9 mouse cellular contexts compared by ENCODE assay signal in the genomic region with DNA sequence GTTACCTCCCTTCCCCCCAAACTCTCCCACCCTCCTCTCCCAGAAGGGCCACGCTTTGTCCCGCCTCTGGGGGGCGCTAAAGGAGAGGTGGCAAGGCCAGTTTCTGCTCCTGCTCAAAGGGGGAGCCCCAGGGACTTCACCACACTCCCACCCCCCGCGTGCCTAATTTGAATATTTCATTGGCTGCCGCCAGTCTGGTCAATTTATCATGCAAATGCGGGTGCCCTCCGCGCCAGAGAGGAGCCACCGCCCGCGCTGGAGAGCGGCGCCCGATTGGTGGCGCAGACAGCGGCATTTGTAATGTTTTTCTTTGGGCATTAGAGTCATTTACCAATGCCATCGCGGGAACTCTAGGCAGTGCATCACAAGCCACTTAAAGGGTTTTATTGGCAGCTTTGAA. TPM values are rescaled to one million over a fixed set of nuclear protein-coding genes. Genes with fewer than 3 reads are reported as not detected.
DNase-seq lines count a peak whose midpoint lies in the region; ATAC-seq and TF ChIP-seq lines count a peak whose summit lies in the region.
"Had no signal": no experiment of that assay in that cellular context is flagged by ENCODE, and none has a peak within 500 bp of the region (broad histone marks: within the 10 kb centered on the region; RNA-seq: fewer than 3 reads in every experiment).

No protein-coding gene starts in this region.

- H3K27me3 ChIP-seq in kidney, embryonic 14.5 days (ENCODE audit: control insufficient read depth, insufficient read depth, low read length), result peaks cover 69% of the 10 kb centered on the region
- peaks cover 81% of the 10 kb centered on the region for H3K27me3 ChIP-seq in forebrain, embryonic 13.5 days
- H3K27me3 ChIP-seq in hindbrain, postnatal 0 days (ENCODE audit: insufficient read depth, low read length), result peaks cover 48% of the 10 kb centered on the region; the same call in 1 of the 2 replicates

- H3K9me3 ChIP-seq in kidney, embryonic 14.5 days (ENCODE audit: control insufficient read depth, low read length), result no peaks in the 10 kb centered on the region
- H3K9me3 ChIP-seq in forebrain, embryonic 13.5 days (replicated peaks), result no peaks in the 10 kb centered on the region
- no peaks in the 10 kb centered on the region for H3K9me3 ChIP-seq in hindbrain, postnatal 0 days (ENCODE audit: low read length)

- no peak for ATAC-seq in kidney, embryonic 14.5 days (ENCODE audit: low FRiP score, low TSS enrichment)
- ATAC-seq in forebrain, embryonic 13.5 days, result peak; percentile 72
- ATAC-seq in hindbrain, postnatal 0 days, result no peak
- ATAC-seq: Patski had no signal

- no peak overlapping the region for H3K4me3 ChIP-seq in kidney, embryonic 14.5 days (ENCODE audit: low read length)
- 0 out of 2 replicates have a peak overlapping the region, but pooled peaks have one; percentile 4 for H3K4me3 ChIP-seq in forebrain, embryonic 13.5 days
- 0 out of 2 replicates have a peak overlapping the region, but pooled peaks have one; percentile 0 for H3K4me3 ChIP-seq in hindbrain, postnatal 0 days (ENCODE audit: low read length)

- under 1% methylated on average over 19 of the region's 19 CpGs for WGBS in kidney, embryonic 14.5 days
- WGBS in forebrain, embryonic 13.5 days, result under 1% methylated on average over 19 of the region's 19 CpGs
- 2% methylated on average over 19 of the region's 19 CpGs for WGBS in hindbrain, postnatal 0 days

- H3K36me3 ChIP-seq in kidney, embryonic 14.5 days (ENCODE audit: control insufficient read depth, insufficient read depth, low read length), result no peaks in the 10 kb centered on the region
- H3K36me3 ChIP-seq in forebrain, embryonic 13.5 days (ENCODE audit: poor library complexity, severe bottlenecking), result no peaks in the 10 kb centered on the region
- no peaks in the 10 kb centered on the region for H3K36me3 ChIP-seq in hindbrain, postnatal 0 days (ENCODE audit: insufficient read depth, low read length)

- no peak overlapping the region for H3K4me2 ChIP-seq in kidney, embryonic 14.5 days (replicated peaks; ENCODE audit: low read depth, low read length)
- H3K4me2 ChIP-seq in forebrain, embryonic 13.5 days, result peak overlapping the region; percentile 33
- peak overlapping the region; percentile 5; the same call in 1 of the 2 replicates for H3K4me2 ChIP-seq in hindbrain, postnatal 0 days (ENCODE audit: low read depth, low read length)

- no peak overlapping the region for H3K27ac ChIP-seq in kidney, embryonic 14.5 days (ENCODE audit: low read depth, low read length)
- no peak overlapping the region for H3K27ac ChIP-seq in forebrain, embryonic 13.5 days
- H3K27ac ChIP-seq in hindbrain, postnatal 0 days, result no peak overlapping the region

- peak; percentile 57 for TF ChIP-seq CTCF in hindbrain, postnatal 0 days (IDR thresholded peaks at IDR 0.05; ENCODE audit: low read depth)

- no peak overlapping the region for H3K9ac ChIP-seq in kidney, embryonic 14.5 days (ENCODE audit: low read depth, low read length)
- H3K9ac ChIP-seq in forebrain, embryonic 13.5 days, result no peak overlapping the region
- no peak overlapping the region for H3K9ac ChIP-seq in hindbrain, postnatal 0 days (replicated peaks; ENCODE audit: low read length)

- peak; percentile 31 for DNase-seq in kidney, adult 18-20 months
- DNase-seq in R1 (ENCODE audit: low read depth, low spot score), result peak; percentile 85
- DNase-seq in hindbrain, postnatal 0 days (ENCODE audit: low spot score), result peak; percentile 62
- DNase-seq in lung, postnatal 25 days (ENCODE audit: low spot score), result peak; percentile 21
- DNase-seq in testis, postnatal 10 days (ENCODE audit: low spot score), result peak; percentile 65
- DNase-seq in urinary bladder, postnatal 10 days (ENCODE audit: low spot score), result no peak

- H3K4me1 ChIP-seq in kidney, embryonic 14.5 days (ENCODE audit: control insufficient read depth, insufficient read depth, low read length), result no peaks in the 10 kb centered on the region; the same call in 1 of the 2 replicates
- peaks cover 25% of the 10 kb centered on the region for H3K4me1 ChIP-seq in forebrain, embryonic 13.5 days
- peaks cover 2% of the 10 kb centered on the region; the same call in 1 of the 2 replicates for H3K4me1 ChIP-seq in hindbrain, postnatal 0 days (ENCODE audit: insufficient read depth, low read length)

RNA-seq across cellular contexts. Expression of gene Tshz3, which starts 7.4 kb away (rescaled TPM):
- 13.2 and 17.9 TPM in 2 replicates for polyA plus RNA-seq in kidney, embryonic 14.5 days (2014; fragmentation: Nextera tagmentation; extraction: Ambion mirVana)
- polyA plus RNA-seq in forebrain, embryonic 13.5 days (2015; fragmentation: Nextera tagmentation; extraction: Ambion mirVana), result 11.3 TPM in 2 replicates
- total RNA-seq in hindbrain, postnatal 0 days (2014; rRNA removed), result 25.3 and 28.4 TPM in 2 replicates
- 14.6 and 18.1 TPM in 2 replicates for polyA plus RNA-seq in hindbrain, postnatal 0 days (2015; fragmentation: Nextera tagmentation; extraction: Ambion mirVana)
